Mouse (Mus musculus): Measurements from ENCODE around the gene Amh.
"Not testable (repeated sequence)": the region's sequence is repeated elsewhere in the genome, so short reads cannot be mapped to it uniquely, and the experiment has no call there.

Gene Amh

DNA sequence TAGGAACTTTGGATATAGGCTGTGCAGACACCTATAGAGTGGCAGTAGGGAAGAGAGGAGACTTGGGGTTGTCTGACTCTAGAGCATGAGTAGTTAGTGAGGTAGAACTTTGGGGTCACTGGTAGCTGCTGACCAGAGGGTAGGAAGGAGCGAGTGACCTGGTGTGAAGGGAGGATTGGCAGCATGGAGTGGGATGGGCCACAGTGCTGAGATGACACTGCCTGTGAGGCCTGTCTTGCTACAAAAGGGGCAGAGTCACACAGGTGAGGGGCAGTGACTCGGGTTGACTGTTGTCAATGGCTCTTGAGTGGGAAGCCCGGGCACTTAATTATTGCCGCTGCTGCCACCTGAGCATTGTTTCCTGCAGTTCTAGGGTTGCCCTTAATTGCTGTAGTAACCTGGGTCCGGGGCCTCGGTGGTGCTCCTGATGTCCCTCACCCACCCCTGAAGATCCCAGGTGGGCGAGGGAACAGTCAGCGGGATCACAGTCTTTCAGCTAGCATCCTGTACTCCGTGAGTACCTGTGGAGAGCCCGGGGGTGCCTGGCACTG is 22.9 kb downstream of the Amh start:
- DNase-seq (ENCODE audit: low spot score): no peak

DNA sequence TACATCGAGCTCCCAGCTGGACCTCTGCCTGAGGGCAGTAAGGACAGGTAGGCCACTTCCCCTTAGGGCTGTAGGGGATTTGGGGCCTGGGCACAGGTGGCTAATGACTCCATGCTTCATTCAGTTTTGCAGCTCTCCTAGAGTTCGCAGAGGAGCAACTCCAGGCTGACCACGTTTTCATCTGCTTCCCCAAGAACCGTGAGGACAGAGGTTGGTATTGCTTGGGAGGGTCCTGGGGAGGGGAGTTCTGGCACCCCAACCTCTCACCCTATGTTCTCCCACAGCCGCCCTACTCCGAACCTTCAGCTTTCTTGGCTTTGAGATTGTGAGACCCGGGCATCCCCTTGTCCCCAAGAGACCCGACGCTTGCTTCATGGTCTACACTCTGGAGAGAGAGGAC is 23.5 kb downstream of the Amh start:
- not testable (repeated sequence) for DNase-seq (ENCODE audit: low spot score)

DNA sequence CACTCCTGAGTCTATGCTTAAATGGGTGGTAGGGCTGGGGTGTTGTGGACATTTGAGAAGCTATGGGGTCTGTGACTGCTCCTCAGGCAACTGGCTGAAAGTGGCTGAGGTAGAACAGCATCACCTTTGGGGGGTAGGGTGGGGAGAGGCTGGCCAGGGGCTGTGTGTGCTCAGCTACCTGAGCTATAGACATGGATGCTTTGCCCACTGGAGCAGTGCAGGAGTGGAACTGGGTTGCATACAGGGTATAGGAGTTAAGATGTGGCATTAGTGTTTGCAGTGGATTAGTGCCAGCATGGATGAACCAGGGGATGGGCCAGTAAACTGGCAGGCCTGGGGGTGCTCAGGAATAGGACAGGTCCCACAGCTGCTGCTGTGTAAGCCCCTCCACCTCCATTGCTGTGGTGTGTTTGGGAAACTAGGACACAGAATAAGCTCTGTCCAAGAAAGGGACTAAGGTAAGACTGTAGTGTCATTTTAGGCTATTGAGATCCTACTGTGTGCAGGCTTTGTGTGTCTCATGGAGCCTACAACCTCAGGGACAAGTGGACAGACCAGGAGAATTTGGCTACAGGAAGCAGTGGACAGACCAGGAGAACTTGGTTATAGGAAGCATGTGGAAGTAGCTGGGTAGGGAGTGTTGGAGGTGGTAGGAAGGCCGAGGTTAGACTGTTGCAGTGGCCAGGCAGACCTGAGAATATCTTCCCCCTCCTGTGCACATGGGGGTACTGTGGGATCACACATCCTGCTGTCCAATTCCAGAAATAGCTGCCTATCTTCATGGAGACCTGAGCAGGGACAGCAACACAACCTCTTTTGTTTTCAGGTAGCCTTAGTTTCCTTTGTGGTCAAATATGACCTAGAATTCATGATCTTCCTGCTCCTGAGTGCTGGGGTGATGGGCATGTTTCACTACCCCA is 24.6 kb downstream of the Amh start:
- no peak for DNase-seq (ENCODE audit: low spot score)

DNA sequence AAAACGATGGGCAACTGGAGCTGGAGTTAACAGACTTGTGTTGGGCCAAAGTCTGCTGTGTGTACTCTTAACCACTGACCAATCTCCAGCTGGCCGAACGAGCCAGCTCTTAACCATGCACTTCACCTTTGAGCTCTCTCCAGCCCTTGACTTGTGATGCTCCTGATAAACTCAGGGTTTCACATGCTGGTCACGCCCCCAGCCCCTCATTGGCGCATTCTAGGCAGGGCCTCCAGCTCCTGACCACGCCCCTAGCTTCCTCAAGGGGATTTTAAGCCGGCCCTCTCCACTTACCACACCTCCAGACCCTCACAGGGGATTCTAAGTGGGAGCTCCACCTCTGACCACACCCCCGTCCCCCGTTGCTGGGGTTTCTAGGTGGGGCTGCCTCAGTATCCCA is 26.1 kb downstream of the Amh start:
- peak; percentile 46 for DNase-seq (ENCODE audit: low spot score)

DNA sequence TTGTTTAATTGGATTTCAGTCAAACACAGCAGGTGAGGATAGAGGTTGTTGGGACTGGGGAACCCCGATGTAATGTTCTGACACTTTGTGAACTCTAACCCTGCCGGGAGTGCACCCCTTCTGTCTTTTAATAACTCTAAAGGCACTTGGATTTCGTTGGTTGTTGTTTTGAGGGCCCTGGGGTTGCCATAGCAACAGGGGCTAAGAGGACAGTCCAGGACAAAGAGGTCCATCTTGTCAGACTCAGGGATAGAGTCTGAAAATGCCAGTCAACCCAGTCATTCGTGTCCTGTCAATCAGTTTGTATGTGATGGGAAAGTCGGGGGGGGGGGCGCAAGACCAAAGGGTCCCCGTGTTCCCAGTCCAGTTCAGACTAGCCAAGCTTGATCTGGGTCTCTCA is 27.8 kb downstream of the Amh start:
- no peak for DNase-seq (ENCODE audit: low spot score)

DNA sequence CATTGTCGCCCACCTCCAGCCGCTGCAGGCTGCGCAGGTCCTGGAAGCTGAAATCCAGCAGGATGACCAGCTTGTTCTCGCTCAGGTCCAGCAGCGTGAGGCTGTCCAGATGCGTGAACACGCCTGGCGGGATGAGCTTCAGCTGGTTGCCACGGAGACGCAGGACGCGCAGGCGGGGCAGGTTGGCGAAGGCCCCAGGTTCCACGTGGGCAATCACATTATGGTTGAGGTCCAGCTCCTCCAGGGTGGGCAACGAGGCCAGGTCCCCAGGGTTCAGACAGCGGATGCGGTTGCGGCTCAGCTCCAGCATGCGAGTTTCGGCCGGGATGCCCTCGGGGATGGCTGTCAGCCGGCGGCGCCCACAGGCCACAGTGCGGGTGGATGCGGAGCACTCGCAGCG is 30.6 kb downstream of the Amh start:
- no peak for DNase-seq (ENCODE audit: low spot score)

DNA sequence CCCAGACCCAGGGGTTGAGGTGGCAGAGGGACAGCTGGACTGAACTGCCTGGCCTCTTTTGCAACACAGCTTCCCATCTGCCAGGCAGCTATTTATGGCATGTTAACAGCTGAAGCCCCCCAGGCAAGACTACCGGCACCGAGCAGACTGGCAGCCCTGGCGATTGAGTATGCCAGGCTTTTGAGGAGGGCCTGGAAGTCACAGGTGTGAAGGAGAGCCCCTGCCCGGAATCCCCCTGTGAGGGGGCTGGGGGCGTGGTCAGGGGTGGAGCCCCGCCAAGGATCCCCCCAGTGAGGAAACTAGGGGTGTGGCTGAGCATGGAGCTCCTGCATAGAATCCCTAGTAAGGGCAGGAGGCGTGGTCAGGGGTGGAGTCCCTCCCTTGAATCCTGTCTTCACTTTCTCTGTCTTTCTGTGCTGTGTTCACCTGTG is 31.9 kb downstream of the Amh start:
- DNase-seq (ENCODE audit: low spot score): no peak

DNA sequence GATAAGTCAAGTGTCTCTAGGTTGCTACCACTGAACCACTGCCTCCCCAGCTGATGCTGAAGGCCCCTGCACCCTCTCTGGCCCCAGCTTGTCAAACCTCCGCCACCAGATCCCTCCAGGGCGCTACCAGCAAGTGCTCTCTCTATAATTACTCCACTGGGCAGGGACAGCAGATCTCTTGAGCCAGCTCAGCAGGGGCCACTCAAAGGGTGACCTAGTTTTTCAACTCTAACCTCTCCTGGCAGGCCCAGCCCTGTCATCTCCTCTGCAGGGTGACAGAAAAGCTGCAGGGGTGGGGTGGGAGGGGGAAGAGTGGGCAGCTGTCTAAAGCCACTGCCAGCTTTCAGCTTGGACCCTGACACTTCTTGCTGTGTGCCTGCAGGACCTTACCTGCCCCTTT is 32.8 kb downstream of the Amh start:
- DNase-seq (ENCODE audit: low spot score): no peak

DNA sequence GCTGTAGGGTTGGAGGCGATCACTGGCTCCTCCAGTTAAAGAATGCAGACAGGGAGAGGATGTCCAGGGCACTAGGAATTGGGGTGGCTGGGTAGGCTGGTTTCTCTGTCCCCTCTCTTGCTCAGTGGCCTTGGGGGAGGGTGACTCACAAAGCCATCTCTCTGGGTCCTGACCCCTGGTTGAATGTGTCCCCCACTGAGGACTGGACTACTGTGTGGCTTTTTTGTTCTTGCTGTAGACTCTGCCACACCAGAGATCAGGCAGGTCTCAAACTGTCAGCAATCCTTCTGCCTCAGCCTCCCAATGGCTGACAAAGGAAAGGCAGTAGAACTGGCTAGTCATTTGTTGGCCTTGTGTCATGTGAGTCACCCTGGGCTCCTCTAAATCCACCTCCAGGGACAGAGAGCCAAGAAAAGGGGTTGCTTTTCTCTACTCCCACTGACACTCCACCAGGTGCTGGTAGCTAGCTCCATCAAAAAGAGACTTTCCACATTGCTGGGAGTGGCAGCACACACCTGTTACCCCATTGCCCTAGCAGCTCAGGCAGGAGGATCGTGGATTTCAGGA is 33.4 kb downstream of the Amh start:
- DNase-seq (ENCODE audit: low spot score): no peak

DNA sequence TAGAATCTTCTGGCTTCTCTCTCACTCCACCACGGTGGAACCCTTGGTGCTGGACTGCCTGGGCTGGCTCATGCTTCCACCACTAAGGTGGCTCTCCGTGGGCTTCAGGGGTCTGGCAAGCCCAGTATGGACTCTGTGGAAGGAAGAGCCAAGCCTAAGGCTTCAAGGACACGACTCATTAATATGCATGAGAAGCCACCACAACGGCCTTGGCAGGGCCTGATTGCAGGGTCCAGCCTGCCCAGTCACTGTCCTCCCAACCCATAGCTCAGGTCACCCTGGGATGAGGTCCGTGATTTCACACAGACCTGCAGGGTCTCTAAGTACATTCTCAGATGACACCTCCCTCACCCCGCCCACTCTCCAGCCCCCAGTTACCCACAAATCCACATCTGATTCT is 34.8 kb downstream of the Amh start:
- no peak for DNase-seq (ENCODE audit: low spot score)

DNA sequence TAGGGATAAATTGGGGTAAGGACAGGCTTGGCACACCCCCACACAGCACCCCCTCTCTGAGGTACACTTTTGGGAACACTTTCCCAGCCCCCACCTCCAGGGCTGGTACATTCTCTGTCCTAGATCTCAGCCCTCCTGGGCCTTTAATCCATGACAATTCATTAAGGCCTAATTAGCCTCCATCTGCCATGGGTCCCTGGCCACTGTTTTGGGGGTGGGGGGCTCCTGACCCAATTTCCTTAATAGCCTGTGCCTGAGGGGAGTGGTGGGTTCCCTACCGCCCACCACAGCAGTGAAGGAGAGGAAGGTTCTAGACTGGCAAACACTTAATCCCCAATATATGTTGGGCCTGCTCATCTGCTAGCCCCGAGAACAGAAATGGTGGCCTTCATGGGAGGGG is 36.6 kb downstream of the Amh start:
- DNase-seq (ENCODE audit: low spot score): no peak

DNA sequence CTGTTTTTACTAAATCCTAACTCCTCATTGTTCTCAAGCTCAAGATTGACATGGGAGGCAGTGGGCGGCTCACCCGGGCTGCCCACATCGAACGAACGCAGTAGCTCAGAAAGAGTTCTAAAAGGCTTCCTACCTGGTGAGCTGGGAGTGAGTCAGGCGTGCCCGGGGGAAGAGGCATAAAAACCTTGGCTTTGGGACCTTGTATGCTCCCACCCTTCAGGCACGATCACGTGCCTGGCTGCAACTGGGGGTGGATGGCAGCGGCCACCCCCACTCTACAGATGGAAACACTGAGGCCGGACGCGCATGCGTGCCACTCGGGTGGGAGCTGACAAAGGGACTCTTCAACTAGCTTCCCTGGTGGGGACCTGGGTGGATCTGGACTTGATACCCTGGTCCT is 37.3 kb downstream of the Amh start:
- no peak for DNase-seq (ENCODE audit: low spot score)

DNA sequence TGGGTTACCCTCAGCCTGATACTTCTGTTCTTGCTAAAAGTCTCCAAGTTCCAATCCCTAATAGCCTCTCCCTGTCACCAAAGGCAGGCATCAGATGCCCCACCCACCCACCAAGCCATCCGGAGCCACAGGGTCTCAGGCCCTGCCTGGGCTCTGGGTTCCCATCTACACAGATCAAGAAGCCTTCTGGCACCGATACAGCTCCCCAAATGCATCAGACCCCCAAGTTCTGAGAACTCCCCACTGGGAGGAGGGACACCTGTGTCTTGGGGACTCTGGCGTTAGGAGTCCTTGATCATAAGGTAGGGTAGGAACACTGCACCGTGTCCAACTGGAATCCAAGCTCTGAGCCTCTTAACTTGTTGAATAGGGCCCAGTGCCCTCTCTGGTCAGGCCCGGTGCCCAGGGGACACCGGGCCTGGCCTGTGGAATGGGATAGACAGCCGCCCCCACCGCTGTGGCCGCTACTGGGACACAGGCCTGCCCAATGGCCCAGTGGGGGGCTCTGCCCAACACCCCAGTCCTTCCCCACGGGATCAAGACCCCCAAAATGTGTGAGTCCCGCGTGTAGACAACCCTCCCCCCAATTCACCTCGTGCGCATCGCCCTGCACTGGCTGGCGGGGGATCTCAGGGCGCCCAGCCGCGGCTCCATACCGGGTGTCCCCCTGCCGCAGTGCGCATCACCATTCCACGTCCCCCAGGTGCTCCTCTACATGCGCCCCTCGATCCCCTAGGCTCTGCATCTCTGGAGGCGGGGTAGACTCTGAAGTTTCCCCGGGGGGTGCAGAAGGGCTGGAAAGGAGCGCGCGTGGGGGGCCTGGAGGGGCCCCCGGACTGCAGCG is 38.3 kb downstream of the Amh start:
- no peak for DNase-seq (ENCODE audit: low spot score)

DNA sequence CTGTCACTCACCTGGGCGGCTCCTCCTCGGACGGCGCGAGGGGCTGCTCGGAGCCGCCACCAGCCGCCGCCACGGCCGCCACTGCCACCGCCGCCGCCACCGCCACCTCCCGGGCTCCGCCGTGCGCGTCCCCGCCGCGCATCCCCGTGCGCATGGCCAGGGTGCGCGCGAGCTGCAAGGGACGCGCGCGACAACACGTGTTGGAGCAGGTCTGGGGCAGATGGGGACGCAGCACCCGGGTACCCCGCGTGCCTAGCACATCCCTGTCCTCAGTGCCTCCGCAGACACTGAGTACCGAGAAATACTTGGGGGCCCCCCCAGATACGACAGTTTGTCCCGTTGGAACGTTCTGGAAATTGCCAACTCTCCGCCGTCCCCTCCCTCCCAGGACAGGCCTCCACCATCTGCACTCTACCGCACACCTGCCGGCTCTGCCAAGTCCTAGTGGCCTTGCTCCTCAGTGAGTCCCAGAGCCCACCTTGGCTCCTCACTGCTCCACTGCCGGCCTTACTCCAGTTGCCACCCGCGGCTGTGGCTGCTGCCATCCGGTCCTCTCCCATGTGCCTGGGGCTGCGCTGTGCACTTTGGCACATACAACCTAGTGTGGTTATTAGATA is 39.0 kb downstream of the Amh start, which contains the start of gene Lingo3:
Gene Lingo3, minus strand, starts transcription at position 109 of the 617 bp plus-strand sequence.
- DNase-seq (ENCODE audit: low spot score): no peak

DNA sequence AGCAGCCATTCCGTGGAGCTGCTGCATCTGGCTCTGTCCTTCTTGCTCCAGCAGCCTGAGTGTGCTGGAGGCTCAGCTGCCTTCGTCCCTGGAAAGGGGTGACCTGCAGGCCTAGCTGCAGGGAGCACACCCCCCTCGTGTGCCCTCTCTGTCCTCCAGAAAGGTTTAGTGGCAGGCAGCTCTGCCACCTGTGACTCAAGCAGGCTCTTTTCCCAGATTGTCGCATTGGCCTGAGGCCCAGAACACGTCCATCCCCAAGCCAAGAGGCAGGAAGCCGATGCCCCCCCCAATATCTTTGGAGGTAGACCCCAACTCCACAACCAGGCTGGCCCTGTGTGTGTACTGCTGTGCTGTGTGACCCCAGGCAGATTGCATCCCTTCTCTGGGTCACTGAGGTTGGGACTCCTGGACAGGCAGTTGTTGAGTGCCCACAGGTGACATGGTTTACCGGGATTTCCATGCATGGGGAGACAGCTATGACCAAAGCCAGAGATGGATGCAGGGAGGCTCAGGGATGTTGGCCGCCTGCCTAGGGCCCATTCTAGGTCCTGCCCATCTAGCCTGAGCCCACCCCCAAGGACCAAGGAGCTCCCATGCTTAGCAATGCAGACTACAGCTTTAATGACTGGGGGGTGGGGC is 40.1 kb downstream of the Amh start:
- no peak for DNase-seq (ENCODE audit: low spot score)

DNA sequence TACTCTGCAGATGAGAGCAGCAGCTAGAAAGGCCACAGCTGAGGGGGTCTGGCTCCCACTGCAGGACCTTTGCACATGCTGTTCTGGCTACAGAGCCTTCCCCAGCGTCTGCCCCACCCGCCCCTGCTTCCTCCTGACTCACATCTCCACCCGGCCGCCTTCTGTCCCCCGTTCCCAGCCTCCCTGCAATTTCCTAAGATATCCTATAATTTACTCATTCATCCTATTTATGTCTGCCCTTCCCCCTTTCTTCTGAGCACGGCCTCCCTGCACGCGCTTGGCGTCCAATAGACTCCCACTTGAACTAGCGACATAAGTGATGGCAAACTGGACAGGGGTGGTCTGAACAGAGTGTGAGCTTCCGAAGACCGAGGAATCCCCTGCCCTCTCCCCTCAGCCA is 40.7 kb downstream of the Amh start:
- DNase-seq (ENCODE audit: low spot score): no peak

DNA sequence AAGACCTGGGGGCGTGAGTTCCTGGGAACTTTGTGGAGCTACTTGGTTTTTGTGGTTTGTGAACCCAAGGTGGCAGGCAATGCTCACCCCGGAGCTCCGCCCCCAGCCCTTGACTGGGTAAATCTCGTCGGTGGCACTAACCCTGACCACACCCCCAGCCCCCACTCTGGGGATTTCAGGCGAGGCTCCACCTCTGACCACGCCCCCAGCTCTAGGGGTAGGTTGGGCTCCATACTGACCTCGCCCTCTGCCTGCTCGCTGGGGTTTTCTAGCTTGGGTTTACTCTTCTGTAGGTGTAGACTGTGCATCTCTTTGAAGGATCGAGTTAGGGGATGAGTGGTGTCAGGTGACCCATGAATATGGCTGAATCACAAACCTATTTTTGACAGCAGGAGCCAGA is 43.5 kb downstream of the Amh start:
- DNase-seq (ENCODE audit: low spot score): peak; percentile 45

DNA sequence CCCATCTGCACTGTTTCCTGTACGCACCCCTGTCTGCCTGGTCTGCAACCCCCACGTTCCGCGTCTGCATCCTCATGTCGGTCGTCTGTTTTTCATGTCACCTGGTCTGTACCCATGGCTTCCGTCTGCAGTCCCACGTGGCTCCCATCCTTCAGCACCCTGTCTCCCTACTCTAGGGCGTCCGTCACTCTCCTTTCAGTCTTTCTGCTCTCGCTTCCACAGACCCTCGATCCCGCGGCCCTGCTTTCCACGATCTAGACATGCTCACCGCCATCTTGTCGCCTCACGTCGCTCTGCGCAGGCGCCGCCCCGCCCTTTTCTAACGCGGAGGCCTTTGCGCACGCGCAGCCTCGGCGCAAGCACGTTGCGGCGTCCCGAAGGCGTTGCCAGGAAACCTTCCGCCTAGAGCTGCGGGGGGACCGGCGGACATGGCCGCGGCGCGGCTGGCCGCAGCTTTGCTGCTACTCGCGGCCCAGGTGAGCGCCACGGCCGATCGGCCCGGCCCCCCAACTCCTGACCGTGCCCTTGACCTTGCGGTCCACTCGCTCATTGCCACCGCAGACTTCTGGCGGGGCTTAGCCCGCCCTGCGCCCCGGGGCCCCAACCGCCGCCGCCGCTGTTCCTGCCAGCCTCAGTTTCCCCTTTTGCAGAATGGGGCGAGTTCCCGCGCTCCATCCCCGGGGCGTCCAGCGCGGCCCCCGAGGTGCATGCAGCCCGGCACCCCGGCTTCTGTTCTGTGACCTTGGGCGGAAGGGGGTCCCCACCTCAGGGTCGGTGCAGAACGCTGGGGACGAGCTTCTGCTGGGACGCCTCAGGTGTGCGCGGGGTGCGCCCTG is 50.1 kb downstream of the Amh start, which contains the start of the genes Lsm7 and Sppl2b:
Gene Lsm7, minus strand, starts transcription at position 297 of the 836 bp plus-strand sequence.
Gene Sppl2b, plus strand, starts transcription at position 363 of the 836 bp plus-strand sequence.
- DNase-seq (ENCODE audit: low spot score): peak; percentile 98

DNA sequence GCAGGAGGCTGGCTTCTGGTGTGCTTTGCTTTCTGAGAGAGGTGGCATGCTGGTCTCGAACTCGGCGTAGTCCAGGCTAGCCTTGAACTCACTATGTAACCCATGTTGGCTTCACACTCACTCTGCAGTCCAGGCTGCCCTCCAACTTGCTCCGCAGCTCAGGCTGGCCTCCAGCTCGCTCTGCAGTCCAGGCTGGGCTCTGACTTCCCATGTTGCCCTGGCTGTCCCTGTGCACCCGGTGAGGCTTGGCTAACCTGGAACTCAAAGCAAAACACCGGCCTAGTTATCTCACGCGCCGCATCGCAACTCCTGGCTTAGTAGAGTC is 50.7 kb downstream of the Amh start:
- peak; percentile 26 for DNase-seq (ENCODE audit: low spot score)

DNA sequence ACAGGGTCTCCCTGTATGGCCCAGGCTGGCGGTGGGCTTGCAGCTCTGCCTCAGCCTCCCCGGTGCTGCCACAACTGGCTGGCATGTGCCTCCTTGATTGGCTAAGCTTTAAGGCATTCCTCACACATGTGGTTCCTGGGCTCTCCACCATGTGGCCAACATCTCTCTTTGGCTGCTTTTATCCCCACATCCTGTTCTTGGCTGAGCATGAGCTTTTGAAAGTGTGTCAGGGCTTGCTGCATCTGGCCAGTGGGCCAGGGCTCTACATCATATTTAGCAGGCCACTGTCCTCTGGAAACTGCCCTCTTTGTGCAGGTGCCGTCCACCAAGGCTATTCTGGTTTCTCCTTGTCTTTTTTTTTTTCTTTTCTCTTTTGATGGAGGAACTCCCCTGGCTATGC is 51.2 kb downstream of the Amh start:
- no peak for DNase-seq (ENCODE audit: low spot score)
